In the genomic region with DNA sequence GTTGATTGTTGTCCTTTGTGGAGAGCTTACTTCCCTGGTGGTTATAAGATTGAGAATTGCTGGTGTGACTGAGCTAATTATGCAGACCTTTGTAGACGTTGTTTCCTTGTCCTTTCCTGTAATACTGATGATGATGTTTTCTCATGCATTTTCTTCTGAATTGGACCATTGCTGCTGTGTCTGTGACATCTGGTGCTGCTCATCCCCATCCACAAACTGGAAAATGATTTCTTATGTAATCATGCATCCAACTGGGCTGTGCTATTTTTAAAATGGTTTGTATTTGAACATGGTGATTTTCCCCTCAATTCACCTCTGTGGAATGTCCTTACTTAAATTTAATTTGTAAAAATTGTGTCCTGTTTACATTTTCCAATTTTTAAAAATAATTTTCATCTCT, we compare ENCODE assay signal across 23 mouse cellular contexts. TPM values are rescaled to one million over a fixed set of nuclear protein-coding genes. Genes with fewer than 3 reads are reported as not detected.
"Had no signal": no experiment of that assay in that cellular context is flagged by ENCODE, and none has a peak within 500 bp of the region (broad histone marks: within the 10 kb centered on the region; RNA-seq: fewer than 3 reads in every experiment).

No protein-coding gene starts in this region.

- H3K27ac ChIP-seq: heart, embryonic 10.5 days; hindbrain, embryonic 10.5 days; hindbrain, embryonic 12.5 days; hindbrain, embryonic 14.5 days; intestine, embryonic 15.5 days; limb, embryonic 10.5 days; limb, embryonic 12.5 days; liver, embryonic 13.5 days; liver, embryonic 15.5 days had no signal

- DNase-seq: forebrain, postnatal 0 days; gastrocnemius, postnatal 10 days; gastrocnemius, postnatal 25 days; heart, adult 18-20 months; heart, postnatal 10 days; heart, postnatal 4 days; kidney, adult 18-20 months; kidney, adult 8-10 months; kidney, postnatal 10 days; kidney, postnatal 25 days; kidney, postnatal 4 days; liver; liver, embryonic 13.5 days had no signal

- H3K4me3 ChIP-seq: heart, embryonic 10.5 days; heart, embryonic 12.5 days; hindbrain, embryonic 10.5 days; hindbrain, embryonic 12.5 days; intestine, embryonic 15.5 days; limb, embryonic 10.5 days; limb, embryonic 12.5 days; liver, embryonic 13.5 days; liver, embryonic 15.5 days had no signal

RNA-seq across cellular contexts. Expression of gene Ccdc39, which starts 37.0 kb away (rescaled TPM):
- total RNA-seq: gastrocnemius, postnatal 25 days; granulocyte monocyte progenitor cell, adult 5-6 weeks had no signal
